Mouse (Mus musculus): ENCODE results near the gene Gm29866.
"Not testable (repeated sequence)": the region's sequence is repeated elsewhere in the genome, so short reads cannot be mapped to it uniquely, and the experiment has no call there.

Gene Gm29866

DNA sequence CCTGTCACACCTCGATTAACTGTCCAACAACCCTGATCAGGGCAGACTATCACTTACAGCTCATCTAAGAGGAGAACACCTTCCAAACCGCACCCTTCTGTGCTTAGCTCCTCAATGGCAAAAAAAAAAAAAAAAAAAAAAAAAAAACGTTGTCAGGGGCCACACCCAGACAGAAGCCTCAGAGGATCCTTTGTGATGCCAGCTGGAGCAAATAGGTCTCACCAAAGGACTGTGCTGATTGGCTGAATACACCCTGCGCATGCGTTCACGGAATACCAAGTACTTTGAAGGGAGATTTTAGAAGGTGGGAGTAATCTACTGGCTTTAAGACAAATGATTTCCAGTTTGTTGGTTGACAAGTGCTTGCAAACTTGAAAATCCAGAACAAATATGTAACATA lies at the start of gene Gm29866:
TSS of gene Gm29866 (minus strand) at position 101 of the 400 bp plus-strand sequence.
- not testable (repeated sequence) for DNase-seq (ENCODE audit: low spot score in 2 of 2)

Data from right cerebral cortex, postnatal 10 days (tissue).